Mouse (Mus musculus): Measurements from ENCODE around the gene Tsc22d4.

DNA sequence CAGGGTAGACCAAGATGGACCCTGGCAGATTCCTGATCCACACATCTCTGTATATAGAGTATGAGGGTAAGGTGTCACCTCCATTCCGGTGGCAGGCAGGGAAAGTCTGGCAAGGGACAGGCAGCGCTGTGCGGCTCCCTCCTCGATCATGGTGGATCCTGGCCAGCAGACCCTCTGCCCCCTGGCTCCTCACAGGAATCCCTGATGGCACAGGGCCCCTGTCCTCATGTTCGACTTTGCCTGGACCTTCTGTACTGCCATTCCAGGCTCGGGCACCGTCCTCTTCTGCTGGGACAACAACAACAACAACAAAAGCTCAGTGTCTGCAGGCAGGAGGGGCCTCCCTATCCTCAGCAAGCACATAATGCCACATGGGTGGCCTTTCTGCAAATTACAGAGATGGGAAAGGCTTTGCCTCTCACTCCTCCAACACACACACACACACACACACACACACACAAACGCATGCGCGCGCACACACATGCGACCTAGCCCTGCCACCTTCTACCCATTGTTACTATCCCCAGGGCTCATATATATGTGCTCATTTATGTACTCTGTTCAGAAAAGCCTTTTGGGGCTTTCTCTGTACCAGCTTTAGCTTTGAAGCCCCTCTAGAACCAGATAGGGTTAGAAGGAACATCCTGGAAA is 11.8 kb upstream of the Tsc22d4 start:
- no peak for TF ChIP-seq CTCF (conservative IDR thresholded peaks at IDR 0.05; ENCODE audit: insufficient read depth, insufficient read length, low read depth, low read length)
- no peak for TF ChIP-seq POLR2A (IDR thresholded peaks at IDR 0.05; ENCODE audit: low read depth, low read length)

Measured in kidney, adult 2 months (tissue).